Mouse (Mus musculus) megakaryocyte-erythroid progenitor cell, adult 5-6 weeks (primary cell): ENCODE data around the gene Dnah11. TPM values are rescaled to one million over a fixed set of nuclear protein-coding genes. Genes with fewer than 3 reads are reported as not detected.
"Not testable (repeated sequence)": the region's sequence is repeated elsewhere in the genome, so short reads cannot be mapped to it uniquely, and the experiment has no call there.

Source experiments
- ATAC-seq: replicated peaks from 2 replicates; pipeline ENCODE4 v1.8.0; 2016; ENCODE audit warnings: mild to moderate bottlenecking, inconsistent platforms; ENCODE audit not compliant: severe bottlenecking, poor library complexity, low FRiP score, low TSS enrichment
- total RNA-seq, 2 experiments: library from RNA; stranded (forward) in 1 of 2; stranded (reverse) in 1 of 2; fragments of 200-1000, 215-1000 nt in 1 of 2; fragments of >200 nt in 1 of 2; fragmentation: Nextera tagmentation in 1 of 2; gene quantifications; 2 replicates each; pipeline ENCODE4 v1.2.3; 2014 to 2017

Gene Dnah11
- total RNA-seq, 2 experiments from 2014 or later: 0.28 TPM; not detected in 1

DNA sequence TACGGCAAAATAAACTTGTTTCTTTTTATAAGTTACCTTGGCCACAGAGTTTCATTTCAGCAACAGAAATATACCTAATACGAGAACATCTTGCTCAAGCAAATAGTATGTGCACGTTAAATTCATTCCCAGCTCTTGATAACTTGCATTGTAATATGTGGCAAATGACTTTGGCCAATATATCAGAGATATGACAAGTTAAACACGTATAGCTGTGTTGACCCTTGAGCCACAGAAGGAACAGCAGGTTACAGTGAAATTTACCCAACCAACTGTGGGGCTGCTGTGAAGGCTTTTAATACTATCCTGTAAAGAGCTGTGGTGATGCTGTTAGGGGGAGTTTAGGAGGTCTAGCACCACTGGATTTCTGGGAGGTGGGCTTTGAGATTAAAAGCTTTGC is 298.0 kb downstream of the Dnah11 start:
- not testable (repeated sequence) for ATAC-seq

DNA sequence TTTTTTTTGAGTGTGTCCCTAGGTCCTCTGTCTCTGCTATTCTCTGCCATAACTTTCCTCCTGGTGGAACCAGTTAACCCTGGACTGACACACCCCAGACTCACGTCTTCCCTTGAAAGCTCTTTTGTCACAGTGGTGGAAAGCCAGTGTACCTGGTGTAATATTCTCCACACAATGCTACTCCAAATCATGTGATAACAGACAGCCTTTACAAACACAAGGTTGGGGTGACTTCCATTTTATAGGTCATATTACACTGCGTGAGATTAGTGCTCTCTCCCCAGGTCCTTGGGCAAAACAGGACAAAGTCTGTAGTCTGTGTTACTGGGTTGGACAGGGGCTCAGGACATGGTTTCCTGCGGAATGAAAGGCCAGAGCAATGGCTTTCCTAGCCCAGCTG is 311.4 kb downstream of the Dnah11 start:
- no peak for ATAC-seq

DNA sequence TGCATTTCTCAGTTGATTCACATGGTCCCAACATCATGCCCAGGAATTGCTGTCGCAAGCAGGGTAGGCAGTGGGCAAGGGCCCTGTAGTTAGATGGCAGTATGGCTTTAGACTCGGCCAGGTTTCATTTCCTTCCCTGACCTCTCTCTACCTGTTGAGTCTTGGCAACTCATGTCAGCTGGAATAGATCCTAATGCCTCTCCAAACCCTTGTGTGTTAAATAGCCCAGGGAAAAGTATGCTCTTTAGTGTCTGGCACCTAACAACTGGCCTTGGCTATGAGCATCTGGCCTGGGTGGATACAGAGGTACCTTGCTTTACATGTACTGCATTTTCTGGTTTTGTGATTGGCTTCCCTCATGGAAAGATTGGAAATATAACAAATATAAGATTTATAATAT is 314.2 kb downstream of the Dnah11 start:
- ATAC-seq: no peak

DNA sequence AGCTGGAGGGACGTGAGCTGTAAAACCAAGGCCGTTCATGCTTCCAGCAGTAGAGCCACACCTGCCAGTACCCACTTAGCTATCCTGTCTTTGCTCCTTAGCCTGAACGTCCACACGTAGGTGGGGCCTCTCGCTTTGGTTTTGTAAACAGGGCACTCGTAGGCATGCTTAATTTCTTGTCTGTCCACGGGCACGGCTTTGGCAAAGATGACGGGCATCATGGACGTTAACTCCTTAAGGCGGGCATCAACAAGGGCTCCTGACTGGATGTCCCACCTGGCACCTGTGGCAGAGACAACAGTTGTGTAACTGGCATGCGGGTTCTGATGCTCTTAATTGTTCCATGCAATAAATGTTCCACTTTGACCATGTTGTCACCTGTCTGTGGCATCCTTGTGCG is 320.5 kb downstream of the Dnah11 start:
- no peak for ATAC-seq

GRCm38 (mm10) chr12:117872265-117872664 is 326.6 kb downstream of the Dnah11 start:
- ATAC-seq: no peak

- no peak for ATAC-seq
Measured at GRCm38 (mm10) chr12:117867708-117868564, 330.9 kb downstream of the Dnah11 start.

DNA sequence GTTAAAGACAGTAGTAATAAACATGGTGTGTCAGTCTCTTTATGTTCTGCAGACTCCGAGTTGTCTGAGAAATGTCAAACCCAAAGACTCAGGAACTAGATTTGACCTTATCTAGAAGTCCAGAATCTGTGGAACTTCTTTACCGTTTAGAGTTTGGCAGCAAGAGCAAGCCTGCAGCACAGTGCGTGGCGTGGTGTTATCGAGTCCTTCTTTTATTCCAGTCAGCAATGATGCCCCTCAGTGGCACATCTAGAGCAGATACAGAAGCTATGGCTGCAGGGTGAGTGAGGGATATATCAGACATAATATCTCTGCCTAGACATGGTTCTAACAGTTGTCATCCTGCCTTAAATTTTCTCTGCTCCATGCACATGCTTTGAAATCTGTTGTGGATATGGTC is 336.2 kb downstream of the Dnah11 start:
- peak; percentile 89 for ATAC-seq

DNA sequence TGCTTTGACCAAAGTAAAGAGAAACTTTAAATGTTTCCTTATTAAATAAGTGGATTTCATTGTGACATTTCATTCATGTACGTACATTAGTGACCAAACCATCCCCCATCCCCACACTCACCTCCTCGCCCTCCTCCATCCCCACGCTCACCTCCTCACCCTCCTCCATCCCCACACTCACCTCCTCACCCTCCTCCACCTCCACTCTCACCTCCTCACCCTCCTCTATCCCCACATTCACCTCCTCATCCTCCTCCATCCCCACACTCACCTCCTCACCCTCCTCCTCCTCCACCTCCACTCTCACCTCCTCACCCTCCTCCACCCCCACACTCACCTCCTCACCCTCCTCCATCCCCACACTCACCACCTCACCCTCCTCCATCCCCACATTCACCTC is 337.6 kb downstream of the Dnah11 start:
- no peak for ATAC-seq

DNA sequence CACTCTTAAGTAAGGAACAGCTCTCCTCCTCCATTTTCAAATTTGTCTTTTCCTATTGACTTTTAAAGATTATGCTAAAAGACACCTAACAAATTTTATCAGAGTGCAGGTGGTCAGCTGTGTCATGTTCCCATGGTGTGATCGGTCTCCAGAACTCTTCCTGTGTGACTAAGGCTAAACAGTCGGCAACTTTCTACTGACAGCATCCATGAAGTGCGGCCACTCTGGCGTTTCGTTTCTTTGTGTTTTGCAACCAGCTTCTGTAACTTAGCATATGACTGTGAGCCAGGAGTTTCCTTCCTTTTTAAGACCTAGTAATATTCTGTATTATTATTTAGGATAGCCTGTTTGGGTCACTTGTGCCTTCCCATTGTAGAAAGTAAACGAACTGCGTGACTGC is 338.0 kb downstream of the Dnah11 start:
- ATAC-seq: no peak

DNA sequence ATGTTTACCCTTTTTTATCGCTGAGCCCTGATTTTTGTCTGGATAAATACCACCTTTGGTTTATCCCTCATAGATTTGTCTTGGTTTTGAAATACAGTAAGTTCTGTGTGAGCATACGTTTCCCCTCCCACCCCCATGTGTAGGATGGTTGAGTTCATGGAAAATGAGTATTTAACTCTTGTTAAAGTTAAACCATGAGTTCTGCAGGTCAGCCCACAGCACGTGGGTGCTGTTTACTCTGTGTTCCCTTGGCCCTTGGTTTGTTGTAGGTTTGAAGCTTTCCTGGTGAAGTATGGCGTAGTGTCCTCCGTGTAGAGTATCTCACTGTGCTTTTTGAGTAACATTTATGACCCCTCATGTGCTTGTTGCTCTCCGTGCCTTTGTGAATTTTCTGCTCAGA is 341.0 kb downstream of the Dnah11 start:
- no peak for ATAC-seq

- no peak for ATAC-seq
Measured at GRCm38 (mm10) chr12:117857023-117857422, 341.8 kb downstream of the Dnah11 start.

DNA sequence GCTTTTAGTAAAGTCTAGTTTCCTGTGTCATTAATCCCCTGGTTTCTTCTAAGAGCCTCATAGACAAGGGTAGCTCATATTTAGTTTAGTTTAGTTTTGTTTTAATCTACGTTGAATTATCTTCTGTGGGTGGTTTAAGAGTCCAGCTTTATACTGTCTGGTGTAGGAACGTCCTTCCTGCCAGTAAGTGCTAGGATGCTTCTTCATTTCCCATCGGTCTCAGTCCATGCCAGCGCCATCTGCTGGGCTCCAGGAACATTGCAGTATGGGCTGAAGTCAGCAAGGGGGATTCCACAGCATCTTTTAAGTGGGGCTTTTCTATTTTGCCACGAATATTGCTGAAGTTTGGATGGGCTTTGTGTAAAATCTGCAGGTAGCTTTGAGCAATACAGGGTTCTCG is 345.5 kb downstream of the Dnah11 start:
- peak; percentile 85 for ATAC-seq

DNA sequence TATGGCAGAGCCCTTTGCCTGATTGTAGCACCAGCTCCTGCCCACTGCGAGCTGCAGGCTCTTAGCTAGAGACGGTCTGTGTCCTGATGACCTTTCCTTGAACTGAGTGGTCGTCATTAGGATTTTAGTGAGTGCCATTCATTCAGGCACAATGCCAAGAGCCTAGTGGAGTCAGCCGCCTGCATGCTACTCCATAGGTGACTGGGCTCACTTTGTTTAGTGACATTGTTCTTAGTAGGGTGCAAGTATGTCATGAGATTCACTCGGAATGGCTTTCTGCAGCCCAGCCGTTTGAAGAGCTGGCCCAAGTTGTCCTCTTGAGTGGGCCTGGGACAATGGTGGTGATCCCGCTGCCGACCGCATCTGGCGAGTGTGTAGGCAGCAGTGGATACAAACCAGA is 348.4 kb downstream of the Dnah11 start:
- no peak for ATAC-seq

DNA sequence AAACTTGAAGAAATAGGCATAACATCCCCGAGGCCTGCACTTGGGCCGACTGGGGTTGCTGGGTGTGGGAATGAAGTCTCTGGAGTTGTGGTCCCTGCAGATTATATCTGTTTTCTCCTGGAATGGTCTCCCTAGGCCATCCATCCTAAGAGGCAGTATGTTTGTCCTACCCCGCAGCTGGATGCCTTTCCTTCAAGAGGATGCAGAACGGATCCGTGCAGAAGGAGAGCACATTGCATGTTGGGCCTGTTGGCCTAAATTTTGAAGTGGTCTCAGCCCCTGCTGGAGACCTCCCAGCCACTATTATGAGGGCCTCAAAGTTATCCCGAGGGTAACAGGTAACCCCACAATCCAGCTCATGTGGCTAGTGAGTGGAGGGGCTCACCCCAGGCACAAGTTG is 350.2 kb downstream of the Dnah11 start:
- no peak for ATAC-seq

GRCm38 (mm10) chr12:117844917-117845316 is 353.9 kb downstream of the Dnah11 start:
- ATAC-seq: no peak

DNA sequence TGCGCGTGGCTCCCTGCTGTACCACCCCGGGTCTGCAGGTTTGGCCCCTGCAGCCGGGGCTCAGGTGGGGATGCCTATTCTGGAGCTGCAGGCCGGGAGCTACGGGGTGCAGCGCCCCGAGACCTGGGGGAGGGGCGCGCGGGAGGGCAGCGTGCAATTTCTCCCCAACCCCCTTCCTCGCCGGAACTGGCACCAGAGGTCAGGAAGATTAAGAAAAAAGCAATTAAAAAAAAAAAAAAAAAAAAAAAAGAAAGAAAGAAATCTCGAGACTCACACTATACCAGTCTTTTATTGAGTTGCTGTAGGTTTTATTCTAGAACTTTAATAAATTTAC is 354.8 kb downstream of the Dnah11 start:
- no peak for ATAC-seq

GRCm38 (mm10) chr12:117843302-117844074 is 355.4 kb downstream of the Dnah11 start:
- ATAC-seq: peak; percentile 85

DNA sequence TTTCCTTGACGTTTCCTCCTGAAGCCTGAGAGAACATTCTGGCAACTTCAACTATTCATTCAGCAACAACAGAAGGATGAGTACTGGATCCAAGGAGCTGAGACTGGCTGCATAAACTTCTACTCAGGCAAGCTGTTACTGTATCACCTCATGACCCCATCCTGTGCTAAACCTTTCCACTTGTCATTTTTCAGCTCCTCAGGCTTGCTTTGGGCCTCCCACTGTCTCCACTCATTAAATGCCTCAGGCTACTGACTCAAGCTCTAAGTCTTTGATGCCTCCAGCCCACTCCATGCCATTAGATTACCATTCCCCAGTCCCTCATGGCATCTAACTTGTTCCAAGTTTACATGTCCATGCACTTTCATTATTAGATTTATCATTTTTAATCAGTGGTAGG is 356.2 kb downstream of the Dnah11 start:
- ATAC-seq: no peak

DNA sequence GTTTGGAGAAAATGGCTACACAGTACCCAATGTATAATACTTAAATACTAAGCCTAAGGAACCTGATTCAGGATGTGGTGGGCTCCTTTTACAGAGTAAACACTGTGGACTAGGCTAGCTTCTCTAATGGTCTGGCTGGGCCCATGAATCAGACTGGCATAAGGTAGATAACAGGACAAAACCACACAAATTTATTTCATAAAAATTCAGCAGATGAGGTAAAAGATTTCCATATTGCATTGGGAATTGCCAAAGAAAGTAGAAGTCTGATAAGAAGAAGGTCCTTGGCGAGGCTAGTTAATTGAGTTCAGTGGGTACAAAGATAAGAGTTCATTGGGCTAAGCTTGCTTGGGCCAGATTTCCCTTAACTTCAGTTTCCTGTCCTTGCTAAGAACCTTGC is 358.1 kb downstream of the Dnah11 start:
- no peak for ATAC-seq

DNA sequence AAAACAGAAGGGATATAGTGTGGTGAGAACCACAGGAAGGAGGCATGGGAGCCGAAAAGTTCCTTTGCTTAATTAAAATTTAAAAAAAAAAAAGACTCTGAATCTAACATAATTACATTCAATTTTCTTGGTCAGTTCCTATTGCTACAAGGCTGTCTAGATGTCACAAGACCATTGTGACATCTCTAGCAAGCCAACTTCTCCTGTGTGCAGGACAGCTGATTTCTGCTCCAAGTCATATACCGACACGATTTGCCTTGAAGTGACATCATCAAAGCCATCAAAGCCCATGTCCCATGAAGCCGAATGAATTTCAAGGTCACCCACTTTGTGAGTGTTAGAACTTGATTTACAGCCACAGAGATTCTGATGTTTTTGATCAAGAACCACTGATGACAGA is 361.5 kb downstream of the Dnah11 start:
- ATAC-seq: no peak

DNA sequence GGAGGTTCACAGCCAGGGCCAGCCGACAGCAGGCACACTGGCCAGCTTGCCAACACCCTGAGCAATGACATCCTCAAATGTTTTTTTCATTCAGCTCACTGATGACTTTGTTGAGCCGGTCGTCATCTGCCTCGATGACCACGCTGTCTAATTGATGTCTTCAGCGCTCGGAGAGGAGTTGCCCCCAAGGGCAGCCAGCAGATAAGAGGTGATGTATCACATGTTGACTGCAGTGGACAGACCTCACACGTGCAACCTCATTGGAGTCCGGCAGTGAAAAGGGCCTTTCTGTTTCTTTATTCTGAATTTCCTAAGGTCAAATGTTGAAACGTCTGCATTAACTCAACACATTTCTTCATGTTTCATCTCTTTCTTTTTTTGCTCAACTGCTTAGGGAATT is 363.5 kb downstream of the Dnah11 start:
- no peak for ATAC-seq
